Mouse (Mus musculus) effector memory CD4-positive, alpha-beta T cell, adult 7 months (primary cell): ENCODE data around the gene Ehhadh. TPM values are rescaled to one million over a fixed set of nuclear protein-coding genes. Genes with fewer than 3 reads are reported as not detected.

Experiments
- polyA plus RNA-seq: library from polyadenylated mRNA; unstranded; fragments of 100-300 nt; shearing (Covaris generic); gene quantifications from one replicate; pipeline ENCODE4 v1.2.1, GENCODE M21; 2017

The Ehhadh gene
- polyA plus RNA-seq: 9.0 TPM

DNA sequence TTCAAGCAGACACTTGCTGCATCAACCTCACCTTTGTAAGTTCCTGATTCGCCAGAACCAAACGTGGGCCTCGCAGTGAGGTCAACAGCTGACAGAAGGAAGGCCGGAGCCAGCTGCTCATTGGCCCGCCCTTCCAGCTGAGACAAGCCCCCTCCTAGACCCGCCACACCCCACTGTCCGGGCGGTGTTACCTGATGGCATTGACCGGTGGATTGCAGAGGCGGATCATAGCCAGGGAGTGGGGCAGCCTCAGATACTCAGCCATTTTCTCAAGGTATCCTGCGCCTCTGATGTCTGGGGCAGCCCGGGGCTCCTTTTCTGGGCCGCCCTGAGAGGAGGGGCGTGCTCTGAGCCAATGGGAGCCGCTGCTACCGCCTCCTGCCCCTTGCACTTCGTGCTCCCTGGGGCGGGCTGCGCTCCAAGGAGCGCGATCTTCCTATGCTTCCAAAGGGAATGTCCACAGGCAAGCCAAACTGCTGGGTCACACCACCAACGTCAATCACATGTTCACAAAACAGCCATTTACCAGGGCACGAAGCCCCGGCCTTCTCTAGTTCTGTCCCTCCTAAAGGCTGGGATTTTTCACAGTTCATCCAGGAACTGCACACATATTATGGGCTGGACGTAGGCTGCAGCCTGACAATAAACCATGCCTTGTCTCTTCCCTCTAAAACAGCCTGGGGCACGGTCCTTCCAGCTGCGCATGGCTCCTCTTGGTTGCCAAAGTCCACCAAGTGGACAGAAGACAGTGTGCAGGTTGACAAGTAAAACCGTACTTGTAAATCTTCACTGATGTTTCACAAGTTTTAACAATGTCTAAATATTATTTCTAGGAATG is at the start of gene Ehhadh:
Gene Ehhadh, minus strand, starts transcription at position 292 of the 838 bp plus-strand sequence.

DNA sequence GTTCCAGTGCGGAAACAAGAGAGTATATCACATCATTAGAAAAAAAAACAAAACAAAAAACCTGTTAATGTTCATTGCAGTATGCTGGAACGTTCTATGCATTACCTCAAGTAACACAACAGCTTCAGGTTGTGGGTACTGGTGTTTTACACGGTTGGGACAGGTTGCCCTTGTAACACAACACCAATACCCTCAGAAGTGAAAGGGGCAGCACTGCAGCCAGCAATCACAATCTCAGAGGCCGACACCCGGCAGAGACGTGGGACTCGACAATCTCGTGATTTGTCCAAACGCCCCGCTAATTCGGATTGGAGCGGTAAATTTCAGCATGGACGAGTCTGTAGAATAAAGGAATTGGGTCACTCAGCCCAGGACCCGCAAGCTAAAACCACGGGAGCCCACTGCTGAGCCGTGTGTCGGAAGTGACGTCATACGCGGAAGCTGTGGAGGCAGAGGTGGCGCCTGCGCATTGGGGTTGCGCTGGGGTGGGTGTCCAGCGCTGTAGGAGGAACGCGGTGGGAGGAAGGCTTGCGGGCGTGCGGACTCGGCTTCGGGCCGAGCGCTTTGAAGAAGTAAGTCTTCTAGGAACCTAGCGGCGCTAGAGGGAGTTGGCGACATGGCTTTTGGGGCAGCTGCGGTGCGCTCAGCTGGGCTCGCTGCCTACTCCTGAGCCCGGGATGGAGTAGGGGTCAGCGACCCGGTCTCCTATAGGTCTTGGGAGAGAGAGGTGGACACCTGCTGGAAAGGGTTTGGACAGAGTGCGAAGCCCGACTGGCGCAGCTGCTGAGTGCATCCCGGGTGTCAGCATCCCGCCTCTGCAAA is 6.5 kb upstream of the Ehhadh start, which contains the start of gene Map3k13:
Gene Map3k13, plus strand, starts transcription at position 472 of the 822 bp plus-strand sequence.

Other genes starting within 250 kb of the Ehhadh start
- 0.74 TPM for gene 2510009E07Rik, start 93.1 kb downstream of the Ehhadh start, polyA plus RNA-seq
- 0.24 TPM for gene Map3k13, start 6.5 kb upstream of the Ehhadh start, polyA plus RNA-seq
- gene Tmem41a, start 159.7 kb upstream of the Ehhadh start, polyA plus RNA-seq: 8.8 TPM
- not detected for gene Liph, start 207.9 kb upstream of the Ehhadh start, polyA plus RNA-seq
- 88.8 TPM for gene Senp2, start 221.7 kb upstream of the Ehhadh start, polyA plus RNA-seq